12 mouse cellular contexts compared by ENCODE assay signal in the genomic region with DNA sequence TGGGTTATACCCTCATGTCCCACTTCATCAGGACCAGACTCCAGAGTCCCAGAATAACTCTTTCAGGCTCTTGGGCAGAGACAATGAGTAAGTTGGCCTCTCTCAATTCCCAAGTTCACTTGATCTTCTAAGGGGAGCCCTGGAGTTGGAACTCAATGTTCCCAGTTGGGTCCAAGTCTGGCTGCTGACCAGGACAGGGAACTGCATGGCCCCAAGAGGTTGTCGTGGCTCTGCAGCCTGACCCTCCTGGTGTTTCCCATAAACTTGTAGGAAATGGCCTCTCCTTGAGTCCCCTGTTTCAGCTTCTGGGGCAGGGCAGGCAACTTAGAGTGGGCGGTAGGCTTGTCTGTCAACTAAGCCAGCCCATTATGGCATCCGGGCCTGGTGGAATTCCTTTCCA.
"Had no signal": no experiment of that assay in that cellular context is flagged by ENCODE, and none has a peak within 500 bp of the region (broad histone marks: within the 10 kb centered on the region; RNA-seq: fewer than 3 reads in every experiment).

No protein-coding gene starts in this region.

- DNase-seq: gastrocnemius, postnatal 14 days; heart, postnatal 10 days; heart, postnatal 4 days; kidney, adult 11 months; kidney, adult 2 months; kidney, adult 9 months; kidney, postnatal 14 days; kidney, postnatal 36 days; layer of hippocampus, adult 9-11 months; layer of hippocampus, postnatal 36 days; left cerebral cortex, postnatal 4 days; liver had no signal
